Mouse (Mus musculus) forebrain, embryonic 12.5 days (tissue): ENCODE results near the gene Susd1. TPM values are rescaled to one million over a fixed set of nuclear protein-coding genes. Genes with fewer than 3 reads are reported as not detected.

Experiments used
- ATAC-seq: fragments of 200-750 bp; cut with Nextera tagmentation; 2 replicates; pipeline ENCODE4 v1.8.0; 2017; ENCODE audit warnings: moderate TSS enrichment; ENCODE audit not compliant: low FRiP score
- H3K27ac ChIP-seq: fragments of 300-500 bp; sonication (generic); 2 replicates; pipeline ENCODE4 v1.5.1; 2016; ENCODE audit warnings: mild to moderate bottlenecking
- H3K27me3 ChIP-seq: fragments of 300-500 bp; sonication (generic); 2 replicates; pipeline ENCODE4 v1.6.1; 2016; ENCODE audit warnings: mild to moderate bottlenecking
- H3K36me3 ChIP-seq: fragments of 300-500 bp; sonication (generic); replicated peaks from 2 replicates; pipeline ENCODE4 v1.6.1; 2016; ENCODE audit warnings: mild to moderate bottlenecking
- H3K4me1 ChIP-seq: fragments of 300-500 bp; sonication (generic); 2 replicates; pipeline ENCODE4 v1.6.1; 2016
- H3K4me2 ChIP-seq: fragments of 300-500 bp; sonication (generic); 2 replicates; pipeline ENCODE4 v1.6.1; 2016; ENCODE audit warnings: mild to moderate bottlenecking, moderate library complexity
- H3K4me3 ChIP-seq: fragments of 300-500 bp; sonication (generic); replicated peaks from 2 replicates; pipeline ENCODE4 v1.5.1; 2016; ENCODE audit warnings: mild to moderate bottlenecking
- H3K9ac ChIP-seq: fragments of 300-500 bp; sonication (generic); 2 replicates; pipeline ENCODE4 v1.6.1; 2016; ENCODE audit warnings: mild to moderate bottlenecking
- H3K9me3 ChIP-seq: fragments of 300-500 bp; sonication (generic); 2 replicates; pipeline ENCODE4 v1.6.1; 2016
- WGBS: fragments of 180-500 bp; shearing (Covaris S2); methylation state at CpG from one replicate; pipeline ENCODE4 v1.1.7; 2016; 5-methylcytosine and 5-hydroxymethylcytosine counted together
- polyA plus RNA-seq: library from polyadenylated mRNA; unstranded; fragments of >200 nt; fragmentation: Nextera tagmentation; extraction: Ambion mirVana; gene quantifications from 2 replicates; pipeline ENCODE4 v1.2.1, GENCODE M21; 2016

Gene Susd1
- polyA plus RNA-seq, 1 experiment from 2014 or later, result 1.9 TPM

DNA sequence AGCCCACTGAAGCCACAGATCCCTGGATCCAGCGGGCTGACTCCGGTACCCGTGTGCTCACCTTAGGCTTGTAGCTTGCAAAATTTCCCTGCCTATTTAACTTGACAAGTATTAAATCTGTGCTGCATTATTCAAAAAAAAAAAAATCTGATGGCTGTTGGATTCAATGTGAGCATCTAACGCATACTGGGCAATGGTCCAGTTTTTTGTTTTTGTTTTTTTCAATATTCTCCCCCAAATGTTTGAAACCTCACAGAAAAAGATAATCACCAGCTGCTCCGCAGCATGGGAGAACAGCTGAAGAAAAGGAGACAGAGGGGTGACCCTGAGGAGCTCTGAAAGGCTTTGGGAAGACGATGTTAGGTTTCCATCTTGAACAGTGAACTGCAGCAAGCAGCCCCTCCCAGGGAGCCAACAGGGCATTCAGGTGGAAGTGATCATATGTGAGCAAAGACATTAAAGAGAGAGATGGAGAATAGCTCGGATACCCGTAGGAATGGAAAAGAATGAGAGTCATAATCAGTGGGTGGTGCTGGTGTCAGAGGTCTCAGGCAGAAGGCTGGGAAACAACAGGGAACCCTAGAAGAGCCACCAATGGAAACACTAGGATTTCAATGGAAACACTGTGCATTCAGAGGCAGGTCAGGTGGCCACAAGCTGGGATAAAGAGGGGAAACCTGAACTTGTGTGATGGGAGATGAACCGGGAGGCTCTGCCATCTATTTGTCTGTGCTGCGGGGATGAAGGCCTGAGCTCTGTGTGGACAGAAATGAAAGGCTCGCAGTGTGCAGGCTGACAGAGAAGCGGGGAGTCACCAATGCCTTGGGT is 117.0 kb downstream of the Susd1 start:
- ATAC-seq, result peak; percentile 33; the same call in 1 of the 2 replicates
- 51% methylated on average over 12 of the region's 12 CpGs for WGBS
- H3K9me3 ChIP-seq, result no peaks in the 10 kb centered on the region
- H3K36me3 ChIP-seq, result no peaks in the 10 kb centered on the region
- no peak overlapping the region for H3K4me2 ChIP-seq
- H3K27ac ChIP-seq, result no peak overlapping the region
- H3K27me3 ChIP-seq, result no peaks in the 10 kb centered on the region
- no peak overlapping the region for H3K4me3 ChIP-seq
- no peak overlapping the region for H3K9ac ChIP-seq
- peaks cover 23% of the 10 kb centered on the region for H3K4me1 ChIP-seq

DNA sequence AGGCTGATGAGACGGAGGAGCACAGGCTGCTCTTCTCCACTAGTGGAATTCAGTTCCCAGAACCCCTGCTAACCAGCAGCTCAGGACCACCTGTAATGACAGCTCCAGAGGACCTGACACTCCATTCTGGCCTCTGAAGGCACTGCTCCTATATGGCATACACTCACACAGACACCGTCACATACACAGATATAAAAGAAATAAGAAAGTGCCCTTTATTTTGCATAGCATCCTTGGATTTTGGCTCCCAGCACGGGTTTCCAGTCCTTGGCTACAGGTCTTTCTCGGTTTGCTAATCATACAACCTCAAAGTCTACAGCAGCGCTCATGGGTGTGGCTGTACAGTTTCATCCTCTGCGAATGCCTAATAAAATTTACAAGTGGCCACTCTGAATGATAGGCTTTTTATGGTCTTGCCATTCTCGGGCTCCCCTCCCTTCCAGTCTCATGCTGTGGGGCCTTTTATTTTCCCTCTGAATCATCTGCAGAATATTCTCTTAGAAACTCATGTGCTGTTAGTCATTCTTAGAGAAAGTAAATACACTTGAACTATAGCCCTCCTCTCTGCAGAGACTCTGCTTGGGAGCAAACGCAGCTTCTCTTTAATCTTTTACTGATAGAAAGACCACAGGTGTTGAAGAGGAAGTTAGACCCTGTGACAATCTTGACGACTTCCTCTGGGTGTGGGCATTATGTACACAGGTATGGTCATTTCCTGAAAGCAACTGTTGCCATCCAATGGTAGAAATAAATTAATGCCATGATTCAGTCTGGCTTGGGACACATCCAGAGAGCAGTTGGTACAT is 119.1 kb downstream of the Susd1 start:
- Histone ChIP-seq H3K4me3 (no peak overlapping the region), H3K27me3 (no peaks in the 10 kb centered on the region), H3K9me3 (no peaks in the 10 kb centered on the region), H3K4me2 (no peak overlapping the region), H3K9ac (no peak overlapping the region), H3K4me1 (peaks cover 23% of the 10 kb centered on the region), H3K36me3 (no peaks in the 10 kb centered on the region), H3K27ac (no peak overlapping the region)
- ATAC-seq, result no peak
- 80% methylated on average over 9 of the region's 9 CpGs for WGBS

DNA sequence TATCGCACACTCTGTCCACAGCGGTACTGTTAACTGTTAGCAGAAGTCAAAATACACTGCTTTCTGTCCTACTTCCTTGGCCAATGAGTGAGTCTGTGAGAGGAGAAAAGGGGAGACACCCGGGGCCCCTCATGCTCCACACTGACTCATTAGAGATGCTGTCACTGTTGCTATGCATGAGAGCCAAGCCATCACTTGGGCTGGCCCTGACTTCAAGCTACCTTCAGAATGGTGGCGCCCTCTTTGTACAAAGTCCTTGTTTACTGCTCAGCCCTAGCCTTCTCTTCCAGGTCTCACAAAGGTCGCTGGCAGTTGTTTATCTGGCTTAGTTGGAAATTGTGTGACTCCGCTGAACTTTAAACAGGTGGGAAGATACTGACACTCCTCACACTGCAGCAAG is 119.8 kb downstream of the Susd1 start:
- Histone ChIP-seq H3K36me3 (no peaks in the 10 kb centered on the region), H3K9me3 (no peaks in the 10 kb centered on the region), H3K4me2 (no peak overlapping the region), H3K4me1 (peaks cover 23% of the 10 kb centered on the region), H3K4me3 (no peak overlapping the region), H3K27me3 (no peaks in the 10 kb centered on the region), H3K27ac (no peak overlapping the region), H3K9ac (no peak overlapping the region)
- no peak for ATAC-seq
- 83% methylated on average over 6 of the region's 6 CpGs for WGBS

DNA sequence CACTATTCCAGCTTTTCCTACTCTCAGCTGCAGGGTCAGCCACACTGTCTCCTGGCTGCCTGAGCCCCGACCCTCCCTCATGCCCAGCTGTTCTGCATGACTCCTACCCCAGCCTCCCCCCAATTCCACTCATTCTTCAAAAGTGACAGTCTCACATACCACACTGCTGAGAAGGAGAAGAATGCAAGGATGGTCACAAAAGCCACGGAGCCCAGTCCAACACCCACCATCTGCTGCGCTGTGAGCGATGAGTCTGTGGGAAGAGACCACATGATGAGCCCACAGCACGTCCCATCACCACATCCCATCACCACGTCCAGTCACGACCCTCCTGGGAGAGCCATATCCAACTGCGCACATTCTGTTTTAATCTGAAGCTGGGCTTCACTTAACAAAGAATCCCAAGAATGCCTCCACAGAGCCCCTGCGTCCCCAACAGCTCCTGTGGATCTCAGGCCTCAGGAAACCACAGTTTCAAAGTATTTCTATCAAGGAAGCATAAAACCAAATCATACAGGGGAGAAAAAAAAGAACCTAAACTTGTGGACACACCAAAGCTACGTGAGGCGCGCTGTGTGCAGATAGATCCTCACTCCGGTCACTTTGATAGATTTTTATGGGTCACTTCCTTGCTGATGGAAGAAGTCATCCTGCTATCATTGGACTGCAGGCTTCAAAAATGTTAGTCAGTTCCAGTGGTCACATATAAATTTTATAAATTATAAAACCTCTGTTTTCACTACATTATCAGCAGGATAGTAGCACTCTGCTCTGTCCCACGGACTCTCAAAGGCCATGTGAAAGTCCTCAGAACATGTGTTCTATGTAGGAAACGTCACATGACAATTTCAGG is 122.7 kb downstream of the Susd1 start:
- H3K4me3 ChIP-seq, result no peak overlapping the region
- no peaks in the 10 kb centered on the region for H3K36me3 ChIP-seq
- no peaks in the 10 kb centered on the region for H3K4me1 ChIP-seq
- no peaks in the 10 kb centered on the region for H3K27me3 ChIP-seq
- no peak for ATAC-seq
- 82% methylated on average over 15 of the region's 15 CpGs for WGBS
- no peaks in the 10 kb centered on the region for H3K9me3 ChIP-seq
- no peak overlapping the region for H3K9ac ChIP-seq
- no peak overlapping the region for H3K4me2 ChIP-seq
- no peak overlapping the region for H3K27ac ChIP-seq

DNA sequence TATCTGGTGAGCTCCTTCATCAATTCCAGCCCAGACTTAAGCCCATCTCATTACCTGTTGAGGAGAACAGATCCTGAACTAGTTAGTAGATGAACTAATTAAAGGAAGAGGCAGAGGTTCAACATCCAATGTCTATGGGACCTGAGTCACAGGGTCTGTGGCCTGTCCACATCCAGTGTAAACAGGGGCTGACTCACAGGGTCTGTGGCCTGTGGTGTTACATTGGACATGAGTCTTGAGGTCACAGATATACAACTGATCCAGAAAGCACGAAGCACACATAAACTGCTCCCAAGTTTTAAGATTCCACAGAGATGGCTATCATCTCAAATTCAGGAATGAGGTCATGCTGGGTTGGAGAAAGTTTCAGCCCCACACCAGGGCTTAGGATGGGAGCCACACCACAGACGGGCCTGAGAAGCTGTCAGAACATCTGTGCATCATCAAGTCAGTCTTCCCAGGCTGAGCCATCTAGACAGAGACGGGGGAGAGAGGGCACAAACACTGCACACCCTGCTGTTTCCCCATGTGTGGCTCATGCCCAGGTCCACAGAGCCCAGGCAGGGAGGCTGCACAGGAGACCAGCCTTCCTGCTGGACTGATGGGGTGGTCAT is 123.4 kb downstream of the Susd1 start:
- no peaks in the 10 kb centered on the region for H3K9me3 ChIP-seq
- H3K27ac ChIP-seq, result no peak overlapping the region
- 72% methylated on average over 3 of the region's 3 CpGs for WGBS
- no peak overlapping the region for H3K9ac ChIP-seq
- no peak for ATAC-seq
- H3K4me3 ChIP-seq, result no peak overlapping the region
- H3K4me1 ChIP-seq, result no peaks in the 10 kb centered on the region
- H3K36me3 ChIP-seq, result no peaks in the 10 kb centered on the region
- H3K4me2 ChIP-seq, result no peak overlapping the region
- no peaks in the 10 kb centered on the region for H3K27me3 ChIP-seq

DNA sequence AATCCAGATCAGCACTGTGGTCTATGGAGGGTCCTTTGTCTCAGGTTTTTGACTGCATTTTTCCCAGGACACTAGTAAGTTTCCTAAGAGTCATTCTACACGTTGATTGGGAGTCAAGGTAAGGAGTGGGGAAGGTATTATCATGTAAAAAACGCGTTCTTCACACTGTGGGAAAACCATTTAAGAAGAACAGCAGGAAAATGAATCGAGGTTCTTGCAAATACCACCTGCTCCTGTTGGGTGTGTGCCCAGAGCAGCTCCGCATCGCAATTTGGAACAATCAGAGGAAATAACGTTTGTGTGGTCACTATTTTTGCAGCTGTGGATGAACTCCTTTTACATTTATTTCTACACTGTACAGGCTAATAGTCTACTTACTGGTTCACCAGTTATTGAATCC is 125.5 kb downstream of the Susd1 start:
- WGBS, result 68% methylated on average over 7 of the region's 7 CpGs
- no peak overlapping the region for H3K4me3 ChIP-seq
- H3K27me3 ChIP-seq, result no peaks in the 10 kb centered on the region
- H3K4me2 ChIP-seq, result no peak overlapping the region
- H3K9ac ChIP-seq, result no peak overlapping the region
- no peaks in the 10 kb centered on the region for H3K4me1 ChIP-seq
- H3K9me3 ChIP-seq, result no peaks in the 10 kb centered on the region
- H3K27ac ChIP-seq, result no peak overlapping the region
- H3K36me3 ChIP-seq, result no peaks in the 10 kb centered on the region
- ATAC-seq, result no peak

DNA sequence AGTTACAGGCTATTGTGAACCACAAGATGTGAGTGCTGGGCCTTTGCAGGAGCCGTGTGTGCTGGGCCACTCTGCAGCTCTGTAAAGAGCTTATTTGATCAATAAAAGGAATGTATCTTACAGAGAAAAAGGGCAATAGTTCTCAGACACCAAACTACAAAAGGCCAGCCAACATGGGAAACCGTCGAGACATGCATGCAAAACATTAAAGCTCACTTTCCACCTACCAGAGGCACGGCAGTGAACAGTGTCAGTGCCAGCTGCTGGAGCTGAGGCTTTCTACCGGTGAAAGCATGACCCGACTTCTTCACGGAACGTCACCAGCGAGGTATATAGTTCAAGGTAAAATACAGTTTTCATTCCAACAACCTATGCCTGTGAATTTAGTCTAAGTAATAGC is 127.8 kb downstream of the Susd1 start:
- no peak for ATAC-seq
- H3K9ac ChIP-seq, result no peak overlapping the region
- no peaks in the 10 kb centered on the region for H3K27me3 ChIP-seq
- H3K36me3 ChIP-seq, result no peaks in the 10 kb centered on the region
- no peaks in the 10 kb centered on the region for H3K9me3 ChIP-seq
- H3K4me2 ChIP-seq, result no peak overlapping the region
- no peaks in the 10 kb centered on the region for H3K4me1 ChIP-seq
- no peak overlapping the region for H3K27ac ChIP-seq
- no peak overlapping the region for H3K4me3 ChIP-seq
- 86% methylated on average over 9 of the region's 9 CpGs for WGBS

DNA sequence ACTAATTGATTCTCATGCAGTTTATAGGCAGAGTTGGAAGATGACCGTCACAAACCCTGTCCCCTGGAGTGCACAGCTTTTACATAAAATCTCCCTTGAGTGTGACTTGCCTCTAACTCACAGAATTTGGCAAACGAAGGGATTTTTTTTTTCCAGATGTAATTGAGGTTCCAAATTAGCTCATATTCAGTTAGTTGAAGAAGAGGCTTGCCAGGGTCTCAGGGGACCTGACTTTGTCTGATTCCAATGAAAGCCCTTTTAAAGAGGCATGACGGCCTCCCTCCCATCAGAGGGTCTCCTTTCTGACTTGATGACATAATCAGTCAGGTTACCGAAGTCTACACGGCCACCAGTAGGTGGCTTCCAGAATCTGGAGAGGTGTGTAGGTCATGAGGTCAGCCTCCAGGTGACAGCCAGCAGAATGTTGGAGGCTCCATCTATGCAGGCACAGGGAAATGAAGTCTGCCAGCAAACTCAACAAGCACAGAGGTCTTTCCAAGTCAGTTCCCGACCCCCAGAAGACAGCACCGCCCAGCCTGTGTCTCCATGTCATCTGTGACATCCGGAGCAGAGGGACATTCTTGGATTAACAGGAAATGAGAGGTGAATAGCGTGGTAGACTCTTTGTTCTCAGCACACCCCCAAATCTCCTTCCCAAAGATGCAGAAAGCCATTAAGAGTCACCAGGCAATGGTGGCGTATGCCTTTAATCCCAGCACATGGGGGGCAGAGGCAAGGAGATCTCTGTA is 130.4 kb downstream of the Susd1 start:
- 87% methylated on average over 10 of the region's 10 CpGs for WGBS
- Histone ChIP-seq H3K27me3 (no peaks in the 10 kb centered on the region), H3K4me1 (no peaks in the 10 kb centered on the region), H3K36me3 (no peaks in the 10 kb centered on the region), H3K9me3 (no peaks in the 10 kb centered on the region), H3K9ac (no peak overlapping the region), H3K4me2 (no peak overlapping the region), H3K27ac (no peak overlapping the region), H3K4me3 (no peak overlapping the region)
- ATAC-seq, result no peak

DNA sequence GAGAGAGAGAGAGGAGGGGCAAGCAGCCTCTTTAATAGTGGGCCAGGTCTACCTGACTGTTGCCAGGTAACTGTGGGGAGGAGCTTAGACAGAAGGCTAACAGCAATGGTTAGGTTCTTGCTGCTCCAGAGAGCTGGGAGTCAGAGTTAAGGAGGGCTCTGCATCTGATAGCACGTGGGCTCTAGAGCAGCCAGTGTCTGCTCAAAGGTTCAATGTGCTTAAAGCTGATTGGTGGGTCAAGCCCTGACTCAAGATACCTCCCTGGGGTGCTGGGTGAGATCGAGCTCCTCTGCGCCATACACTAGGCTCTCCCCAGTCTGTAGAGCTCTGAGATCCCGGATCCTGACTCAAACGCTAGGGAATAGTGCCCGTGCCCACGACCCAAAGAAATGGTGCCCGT is 136.0 kb downstream of the Susd1 start:
- Histone ChIP-seq H3K9ac (no peak overlapping the region), H3K27me3 (no peaks in the 10 kb centered on the region), H3K4me2 (no peak overlapping the region), H3K27ac (no peak overlapping the region), H3K36me3 (no peaks in the 10 kb centered on the region), H3K4me1 (no peaks in the 10 kb centered on the region), H3K9me3 (no peaks in the 10 kb centered on the region), H3K4me3 (no peak overlapping the region)
- no peak for ATAC-seq
- 91% methylated on average over 8 of the region's 8 CpGs for whole genome bisulfite sequencing

DNA sequence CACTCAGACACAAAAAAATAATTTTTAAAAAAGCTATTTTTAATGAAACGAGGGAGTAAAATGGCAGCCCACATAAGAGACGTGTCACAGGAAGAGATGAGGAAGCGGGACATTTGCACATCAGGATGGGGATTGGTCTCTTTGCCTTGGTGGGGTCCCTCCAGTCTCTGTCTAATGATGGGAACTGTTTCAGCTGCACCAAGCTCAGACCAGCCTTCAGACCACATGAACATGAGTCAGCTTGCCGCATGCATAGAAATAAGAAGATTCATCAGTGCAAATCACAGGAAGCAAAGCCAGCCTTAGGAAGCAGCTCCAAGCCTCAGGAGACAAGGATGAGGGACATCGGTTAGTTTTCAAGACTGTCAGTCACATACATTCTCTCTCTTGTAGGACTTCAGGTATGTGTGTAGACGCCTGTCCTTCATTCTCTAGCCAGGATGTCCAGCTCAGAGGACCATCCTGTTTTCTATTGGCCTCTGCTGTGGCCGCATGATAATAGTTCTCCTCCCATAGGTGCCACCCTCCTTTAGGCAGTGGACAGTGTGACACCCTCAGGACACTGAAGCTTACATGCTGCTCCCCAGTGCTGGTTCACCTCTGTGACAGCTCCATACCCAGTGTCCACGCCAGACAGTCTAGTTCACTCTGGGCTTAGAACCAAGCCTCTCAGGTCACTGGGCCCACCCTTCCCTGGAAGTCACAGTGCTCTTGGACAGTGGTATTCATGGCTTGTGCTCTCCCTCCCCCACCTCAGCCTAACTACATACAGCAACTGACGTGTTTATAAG is 137.2 kb downstream of the Susd1 start:
- H3K9me3 ChIP-seq, result no peaks in the 10 kb centered on the region
- H3K36me3 ChIP-seq, result no peaks in the 10 kb centered on the region
- H3K4me2 ChIP-seq, result no peak overlapping the region
- no peak overlapping the region for H3K9ac ChIP-seq
- WGBS, result 89% methylated on average over 9 of the region's 9 CpGs
- H3K27me3 ChIP-seq, result no peaks in the 10 kb centered on the region
- no peak overlapping the region for H3K4me3 ChIP-seq
- no peak for ATAC-seq
- no peaks in the 10 kb centered on the region for H3K4me1 ChIP-seq
- H3K27ac ChIP-seq, result no peak overlapping the region
